Mouse (Mus musculus) MEL (cell line): Measurements from ENCODE around the gene Lgi1. TPM values are rescaled to one million over a fixed set of nuclear protein-coding genes. Genes with fewer than 3 reads are reported as not detected.

ENCODE experiments used
- DNase-seq: peaks from one replicate; pipeline ENCODE4 v3.0.0; 2011; ENCODE audit warnings: low read depth, low spot score
- H3K27ac ChIP-seq: 2 replicates; pipeline ENCODE4 v1.5.1; 2012; ENCODE audit warnings: low read depth, mild to moderate bottlenecking, control low read depth, low read length, moderate library complexity; ENCODE audit not compliant: control insufficient read depth
- H3K27me3 ChIP-seq, 2 experiments: fragments of 150-350 bp in 1 of 2; sonication (generic) in 1 of 2; 2 replicates each; pipeline ENCODE4 v1.6.1; 2012; ENCODE audit warnings: low read length in 2 of 2, mild to moderate bottlenecking in 2 of 2, improper control_type of control experiment in 1 of 2, moderate library complexity in 1 of 2; ENCODE audit not compliant: insufficient read depth in 2 of 2, control insufficient read depth in 1 of 2
- H3K36me3 ChIP-seq, 2 experiments: 2 replicates each; pipeline ENCODE4 v1.6.1; 2012 to 2014; ENCODE audit warnings: low read length in 2 of 2, improper control_type of control experiment in 1 of 2, inconsistent platforms in 1 of 2, mild to moderate bottlenecking in 1 of 2; ENCODE audit not compliant: insufficient read depth in 2 of 2, control insufficient read depth in 1 of 2
- H3K4me1 ChIP-seq, 2 experiments: fragments of 150-350 bp in 1 of 2; sonication (generic) in 1 of 2; 2 replicates each; pipeline ENCODE4 v1.6.1; 2012; ENCODE audit warnings: low read length in 2 of 2, improper control_type of control experiment in 1 of 2, mild to moderate bottlenecking in 1 of 2; ENCODE audit not compliant: insufficient read depth in 2 of 2, control insufficient read depth in 1 of 2
- H3K4me3 ChIP-seq, 2 experiments: fragments of 150-350 bp in 1 of 2; sonication (generic) in 1 of 2; 2 replicates each; pipeline ENCODE4 v1.5.1; 2012; ENCODE audit warnings: low read depth in 2 of 2, low read length in 2 of 2, mild to moderate bottlenecking in 2 of 2, moderate library complexity in 2 of 2, control low read depth in 1 of 2, improper control_type of control experiment in 1 of 2; ENCODE audit not compliant: control insufficient read depth in 1 of 2, insufficient read depth in 1 of 2
- H3K79me2 ChIP-seq: 2 replicates; pipeline ENCODE4 v1.6.1; 2012; ENCODE audit warnings: mild to moderate bottlenecking, low read length, moderate library complexity; ENCODE audit not compliant: control insufficient read depth, poor library complexity, insufficient read depth
- H3K9ac ChIP-seq: 2 replicates; pipeline ENCODE4 v1.6.1; 2012; ENCODE audit warnings: low read depth, mild to moderate bottlenecking, control low read depth, low read length, moderate library complexity; ENCODE audit not compliant: control insufficient read depth, poor library complexity, severe bottlenecking
- H3K9me3 ChIP-seq: fragments of 150-350 bp; sonication (generic); replicated peaks from 2 replicates; pipeline ENCODE4 v1.6.1; 2012; ENCODE audit warnings: mild to moderate bottlenecking, low read length, improper control_type of control experiment, moderate library complexity; ENCODE audit not compliant: insufficient read depth
- BHLHE40 ChIP-seq: IDR thresholded peaks from 2 replicates; pipeline ENCODE4 v1.6.1; 2012; ENCODE audit warnings: low read depth, mild to moderate bottlenecking, inconsistent platforms, low read length, improper control_type of control experiment, borderline replicate concordance
- CHD1 ChIP-seq: IDR thresholded peaks from 2 replicates; pipeline ENCODE4 v1.6.1; 2012; ENCODE audit warnings: low read depth, mild to moderate bottlenecking, inconsistent platforms, low read length, improper control_type of control experiment
- CTCF ChIP-seq, 3 experiments: IDR thresholded peaks in 2 of 3; conservative IDR thresholded peaks in 1 of 3; 2 replicates each; pipeline ENCODE4 v1.5.1; 2011 to 2012; ENCODE audit warnings: low read length in 3 of 3, low read depth in 2 of 3, mild to moderate bottlenecking in 2 of 3, improper control_type of control experiment in 1 of 3, inconsistent platforms in 1 of 3, mixed read lengths in 1 of 3, moderate library complexity in 1 of 3; ENCODE audit not compliant: control insufficient read depth in 1 of 3, insufficient read depth in 1 of 3, poor library complexity in 1 of 3, severe bottlenecking in 1 of 3
- EP300 ChIP-seq, 2 experiments: IDR thresholded peaks; 2 replicates each; pipeline ENCODE4 v1.6.1; 2011; ENCODE audit warnings: improper control_type of control experiment in 2 of 2, low read length in 2 of 2, low read depth in 1 of 2, mild to moderate bottlenecking in 1 of 2
- HCFC1 ChIP-seq: IDR thresholded peaks from 2 replicates; pipeline ENCODE4 v1.6.1; 2012; ENCODE audit warnings: low read depth, mild to moderate bottlenecking, inconsistent platforms, low read length, improper control_type of control experiment, moderate library complexity
- KAT2A ChIP-seq: conservative IDR thresholded peaks from 2 replicates; pipeline ENCODE4 v1.6.1; 2012; ENCODE audit warnings: low read depth, low read length, improper control_type of control experiment, inconsistent platforms
- MAFK ChIP-seq: IDR thresholded peaks from 2 replicates; pipeline ENCODE4 v1.6.1; 2011; ENCODE audit warnings: low read depth, mild to moderate bottlenecking, low read length, improper control_type of control experiment, borderline replicate concordance
- MAX ChIP-seq: IDR thresholded peaks from 2 replicates; pipeline ENCODE4 v1.6.1; 2011; ENCODE audit warnings: low read length, improper control_type of control experiment
- MXI1 ChIP-seq: IDR thresholded peaks from 2 replicates; pipeline ENCODE4 v1.6.1; 2011; ENCODE audit warnings: mild to moderate bottlenecking, low read depth, low read length, improper control_type of control experiment
- MYB ChIP-seq: IDR thresholded peaks from 2 replicates; pipeline ENCODE4 v1.6.1; 2011; ENCODE audit warnings: mild to moderate bottlenecking, low read depth, low read length, improper control_type of control experiment
- MYC ChIP-seq: IDR thresholded peaks from 2 replicates; pipeline ENCODE4 v1.6.1; 2011; ENCODE audit warnings: low read depth, mild to moderate bottlenecking, low read length, improper control_type of control experiment, moderate library complexity
- POLR2A ChIP-seq, 2 experiments: IDR thresholded peaks; 2 replicates each; pipeline ENCODE4 v1.6.1; 2011 to 2012; ENCODE audit warnings: low read length in 2 of 2, mild to moderate bottlenecking in 2 of 2, control low read depth in 1 of 2, improper control_type of control experiment in 1 of 2, low read depth in 1 of 2, moderate library complexity in 1 of 2; ENCODE audit not compliant: control insufficient read depth in 1 of 2, insufficient read depth in 1 of 2, poor library complexity in 1 of 2
- POLR2AphosphoS2 ChIP-seq: IDR thresholded peaks from 2 replicates; pipeline ENCODE4 v1.6.1; 2011; ENCODE audit warnings: low read length, improper control_type of control experiment
- POLR2AphosphoS5 ChIP-seq: IDR thresholded peaks from 2 replicates; pipeline ENCODE4 v1.6.1; 2012; ENCODE audit warnings: low read depth, borderline replicate concordance, mild to moderate bottlenecking, inconsistent platforms, low read length, moderate library complexity, mixed read lengths
- RAD21 ChIP-seq: IDR thresholded peaks from 2 replicates; pipeline ENCODE4 v1.6.1; 2011; ENCODE audit warnings: mild to moderate bottlenecking, low read depth, low read length, improper control_type of control experiment
- RCOR1 ChIP-seq: IDR thresholded peaks from 2 replicates; pipeline ENCODE4 v1.6.1; 2012; ENCODE audit warnings: low read depth, mild to moderate bottlenecking, inconsistent platforms, low read length, improper control_type of control experiment
- SIN3A ChIP-seq: IDR thresholded peaks from 2 replicates; pipeline ENCODE4 v1.6.1; 2012; ENCODE audit warnings: low read length, improper control_type of control experiment, inconsistent platforms
- SMC3 ChIP-seq: IDR thresholded peaks from 2 replicates; pipeline ENCODE4 v1.6.1; 2011; ENCODE audit warnings: low read depth, low read length, improper control_type of control experiment
- UBTF ChIP-seq: IDR thresholded peaks from 2 replicates; pipeline ENCODE4 v1.6.1; 2012; ENCODE audit warnings: low read depth, mild to moderate bottlenecking, inconsistent platforms, low read length, improper control_type of control experiment, moderate library complexity, borderline replicate concordance; ENCODE audit not compliant: insufficient read depth
- USF1 ChIP-seq: IDR thresholded peaks from 2 replicates; pipeline ENCODE4 v1.6.1; 2014; ENCODE audit warnings: low read depth, mild to moderate bottlenecking, inconsistent platforms, low read length, improper control_type of control experiment, moderate library complexity
- ZKSCAN1 ChIP-seq: IDR thresholded peaks from 2 replicates; pipeline ENCODE4 v1.6.1; 2012; ENCODE audit warnings: low read depth, mild to moderate bottlenecking, inconsistent platforms, low read length, improper control_type of control experiment, moderate library complexity
- ZMIZ1 ChIP-seq: IDR thresholded peaks from 2 replicates; pipeline ENCODE4 v1.6.1; 2012; ENCODE audit warnings: low read depth, mild to moderate bottlenecking, inconsistent platforms, low read length, improper control_type of control experiment, moderate library complexity
- polyA plus RNA-seq, 2 experiments: library from polyadenylated mRNA; stranded (reverse) in 1 of 2; unstranded in 1 of 2; fragments of >175 nt in 1 of 2; fragments of >200 nt in 1 of 2; gene quantifications; 2 replicates each; pipeline versions ENCODE4 v1.2.1 to v1.2.4; 2012; ENCODE audit warnings: low replicate concordance in 2 of 2, low read depth in 1 of 2; ENCODE audit not compliant: insufficient read length in 2 of 2, insufficient read depth in 1 of 2, missing spikeins in 1 of 2
- total RNA-seq: library from RNA; depleted of rRNA; stranded (reverse); fragments of 300-350 nt; gene quantifications from 2 replicates; pipeline ENCODE4 v1.2.3, GENCODE M21; 2012

Gene Lgi1
- total and polyA plus RNA-seq, 3 experiments: 0.01 TPM; not detected in 2

GRCm38 (mm10) chr19:38228699-38229098 is 35.6 kb upstream of the Lgi1 start:
- peak; percentile 58 for DNase-seq
- H3K9me3 ChIP-seq: no peaks in the 10 kb centered on the region
- no peaks in the 10 kb centered on the region; a peak in 2 of 4 replicates for H3K27me3 ChIP-seq
- peaks cover 0 to 4% of the 10 kb centered on the region in 2 experiments; a peak in 1 of 4 replicates for H3K36me3 ChIP-seq
- peak; percentile 52 for TF ChIP-seq RAD21
- no peak for TF ChIP-seq KAT2A
- no peak for TF ChIP-seq HCFC1
- TF ChIP-seq MXI1: no peak
- TF ChIP-seq EP300 (IDR thresholded peaks at IDR 0.05; ENCODE audit: low read depth in 1 of 2, low read length in 2 of 2): no peak
- TF ChIP-seq SMC3: peak; percentile 57
- TF ChIP-seq CTCF (IDR thresholded peaks at IDR 0.05 in 2 of 3, conservative IDR thresholded peaks at IDR 0.05 in 1 of 3; ENCODE audit: control insufficient read depth in 1 of 3, insufficient read depth in 1 of 3, low read depth in 2 of 3, low read length in 3 of 3, poor library complexity in 1 of 3, severe bottlenecking in 1 of 3): peak; percentile 44 to 64 (median 61)
- H3K79me2 ChIP-seq: peaks cover 2% of the 10 kb centered on the region; the same call in 1 of the 2 replicates
- peaks cover 0 to 3% of the 10 kb centered on the region in 2 experiments; a peak in 2 of 4 replicates for H3K4me1 ChIP-seq
- no peak overlapping the region for H3K27ac ChIP-seq
- H3K4me3 ChIP-seq: no peak overlapping the region
- H3K9ac ChIP-seq: no peak overlapping the region

- H3K4me1 ChIP-seq: no peaks in the 10 kb centered on the region
- no peak overlapping the region for H3K9ac ChIP-seq
- H3K27ac ChIP-seq: no peak overlapping the region
- H3K9me3 ChIP-seq: no peaks in the 10 kb centered on the region
- no peak overlapping the region for H3K4me3 ChIP-seq
- TF ChIP-seq RCOR1 (no peak), ZKSCAN1 (no peak)
- H3K27me3 ChIP-seq: no peaks in the 10 kb centered on the region; a peak in 2 of 4 replicates
- H3K79me2 ChIP-seq: no peaks in the 10 kb centered on the region
- DNase-seq: no peak
- H3K36me3 ChIP-seq: no peaks in the 10 kb centered on the region
Measured at GRCm38 (mm10) chr19:38232087-38232486, 32.2 kb upstream of the Lgi1 start.

GRCm38 (mm10) chr19:38232516-38232915 is 31.8 kb upstream of the Lgi1 start:
- H3K4me3 ChIP-seq: no peak overlapping the region
- no peak for DNase-seq
- H3K27ac ChIP-seq: no peak overlapping the region
- no peaks in the 10 kb centered on the region; a peak in 2 of 4 replicates for H3K27me3 ChIP-seq
- no peak for TF ChIP-seq POLR2A (IDR thresholded peaks at IDR 0.05; ENCODE audit: control insufficient read depth in 1 of 2, insufficient read depth in 1 of 2, low read depth in 1 of 2, low read length in 2 of 2, poor library complexity in 1 of 2)
- TF ChIP-seq MAFK: no peak
- no peak for TF ChIP-seq MAX
- TF ChIP-seq EP300 (IDR thresholded peaks at IDR 0.05; ENCODE audit: low read depth in 1 of 2, low read length in 2 of 2): no peak
- no peak for TF ChIP-seq POLR2AphosphoS5
- TF ChIP-seq MYC: no peak
- TF ChIP-seq ZMIZ1: no peak
- no peak for TF ChIP-seq BHLHE40
- no peak for TF ChIP-seq USF1
- TF ChIP-seq MYB: no peak
- no peak for TF ChIP-seq UBTF
- TF ChIP-seq KAT2A: no peak
- no peak for TF ChIP-seq CHD1
- no peak for TF ChIP-seq POLR2AphosphoS2
- TF ChIP-seq SIN3A: no peak
- TF ChIP-seq RCOR1: no peak
- TF ChIP-seq, all 39 proteins: peak for 0
- H3K79me2 ChIP-seq: no peaks in the 10 kb centered on the region
- no peaks in the 10 kb centered on the region for H3K36me3 ChIP-seq
- H3K4me1 ChIP-seq: no peaks in the 10 kb centered on the region
- no peaks in the 10 kb centered on the region for H3K9me3 ChIP-seq
- H3K9ac ChIP-seq: no peak overlapping the region
